Mouse (Mus musculus) cerebellum, postnatal 14 days (tissue): Measurements from ENCODE around the gene Wdr18.

Experiments used
- DNase-seq, 2 experiments: peaks; one replicate each; pipeline ENCODE4 v3.0.0; 2021; ENCODE audit warnings: mixed read lengths in 2 of 2

The Wdr18 gene

GRCm38 (mm10) chr10:79947502-79947901, 12.4 kb upstream of the Wdr18 start:
- no peak for DNase-seq

GRCm38 (mm10) chr10:79949873-79950272, 10.1 kb upstream of the Wdr18 start:
- DNase-seq: no peak

- DNase-seq: no peak
These were observed 9.3 kb upstream of the Wdr18 start for GRCm38 (mm10) chr10:79950661-79951060.

GRCm38 (mm10) chr10:79953946-79954345, 6.0 kb upstream of the Wdr18 start:
- DNase-seq: peak in 1 of 2 experiments; percentile 54

GRCm38 (mm10) chr10:79955691-79956090, 4.3 kb upstream of the Wdr18 start:
- DNase-seq: no peak

- DNase-seq: no peak
These were observed 3.3 kb upstream of the Wdr18 start for GRCm38 (mm10) chr10:79956643-79957154.

GRCm38 (mm10) chr10:79958140-79958816, 1.7 kb upstream of the Wdr18 start:
- peak; percentile 85 to 91 for DNase-seq

- peak; percentile 62 to 63 for DNase-seq
These were observed 540 bp upstream of the Wdr18 start for GRCm38 (mm10) chr10:79959412-79959811.

- no peak for DNase-seq
These were observed 831 bp downstream of the Wdr18 start for GRCm38 (mm10) chr10:79960671-79961294.

- DNase-seq: no peak
These were observed 4.8 kb downstream of the Wdr18 start for GRCm38 (mm10) chr10:79964727-79965126.

- DNase-seq: no peak
These were observed 5.4 kb downstream of the Wdr18 start for GRCm38 (mm10) chr10:79965325-79965724.

- DNase-seq: peak; percentile 80 to 81
These were observed 7.0 kb downstream of the Wdr18 start for GRCm38 (mm10) chr10:79966886-79967400.

GRCm38 (mm10) chr10:79968181-79968580, 8.2 kb downstream of the Wdr18 start:
- peak; percentile 52 to 59 for DNase-seq

GRCm38 (mm10) chr10:79969124-79969568, 9.2 kb downstream of the Wdr18 start:
- peak; percentile 41 to 73 for DNase-seq

GRCm38 (mm10) chr10:79970415-79971182, 10.6 kb downstream of the Wdr18 start, which contains the start of gene Grin3b:
Grin3b (plus strand) TSS chr10:79970715.
- DNase-seq: no peak

- DNase-seq: no peak
These were observed 11.2 kb downstream of the Wdr18 start for GRCm38 (mm10) chr10:79971183-79971497.

- no peak for DNase-seq
These were observed 12.9 kb downstream of the Wdr18 start for GRCm38 (mm10) chr10:79972831-79973230.

GRCm38 (mm10) chr10:79974087-79974486, 14.1 kb downstream of the Wdr18 start:
- no peak for DNase-seq

- DNase-seq: no peak
These were observed 14.7 kb downstream of the Wdr18 start for GRCm38 (mm10) chr10:79974668-79975067.

- no peak for DNase-seq
These were observed 16.2 kb downstream of the Wdr18 start for GRCm38 (mm10) chr10:79976071-79976721.

- no peak for DNase-seq
These were observed 16.8 kb downstream of the Wdr18 start for GRCm38 (mm10) chr10:79976722-79977107.

- DNase-seq: no peak
These were observed 17.4 kb downstream of the Wdr18 start for GRCm38 (mm10) chr10:79977324-79977723.

GRCm38 (mm10) chr10:79978061-79978460, 18.1 kb downstream of the Wdr18 start:
- DNase-seq: no peak
